Mouse (Mus musculus) MEL (cell line): ENCODE measurements around the gene Sft2d2. TPM values are rescaled to one million over a fixed set of nuclear protein-coding genes. Genes with fewer than 3 reads are reported as not detected.

Experiments used
- DNase-seq: peaks from one replicate; pipeline ENCODE4 v3.0.0; 2011; ENCODE audit warnings: low read depth, low spot score
- H3K27ac ChIP-seq: 2 replicates; pipeline ENCODE4 v1.5.1; 2012; ENCODE audit warnings: low read depth, mild to moderate bottlenecking, control low read depth, low read length, moderate library complexity; ENCODE audit not compliant: control insufficient read depth
- H3K27me3 ChIP-seq, 2 experiments: fragments of 150-350 bp in 1 of 2; sonication (generic) in 1 of 2; 2 replicates each; pipeline ENCODE4 v1.6.1; 2012; ENCODE audit warnings: low read length in 2 of 2, mild to moderate bottlenecking in 2 of 2, improper control_type of control experiment in 1 of 2, moderate library complexity in 1 of 2; ENCODE audit not compliant: insufficient read depth in 2 of 2, control insufficient read depth in 1 of 2
- H3K36me3 ChIP-seq, 2 experiments: 2 replicates each; pipeline ENCODE4 v1.6.1; 2012 to 2014; ENCODE audit warnings: low read length in 2 of 2, improper control_type of control experiment in 1 of 2, inconsistent platforms in 1 of 2, mild to moderate bottlenecking in 1 of 2; ENCODE audit not compliant: insufficient read depth in 2 of 2, control insufficient read depth in 1 of 2
- H3K4me1 ChIP-seq, 2 experiments: fragments of 150-350 bp in 1 of 2; sonication (generic) in 1 of 2; 2 replicates each; pipeline ENCODE4 v1.6.1; 2012; ENCODE audit warnings: low read length in 2 of 2, improper control_type of control experiment in 1 of 2, mild to moderate bottlenecking in 1 of 2; ENCODE audit not compliant: insufficient read depth in 2 of 2, control insufficient read depth in 1 of 2
- H3K4me3 ChIP-seq, 2 experiments: fragments of 150-350 bp in 1 of 2; sonication (generic) in 1 of 2; 2 replicates each; pipeline ENCODE4 v1.5.1; 2012; ENCODE audit warnings: low read depth in 2 of 2, low read length in 2 of 2, mild to moderate bottlenecking in 2 of 2, moderate library complexity in 2 of 2, control low read depth in 1 of 2, improper control_type of control experiment in 1 of 2; ENCODE audit not compliant: control insufficient read depth in 1 of 2, insufficient read depth in 1 of 2
- H3K79me2 ChIP-seq: 2 replicates; pipeline ENCODE4 v1.6.1; 2012; ENCODE audit warnings: mild to moderate bottlenecking, low read length, moderate library complexity; ENCODE audit not compliant: control insufficient read depth, poor library complexity, insufficient read depth
- H3K9ac ChIP-seq: 2 replicates; pipeline ENCODE4 v1.6.1; 2012; ENCODE audit warnings: low read depth, mild to moderate bottlenecking, control low read depth, low read length, moderate library complexity; ENCODE audit not compliant: control insufficient read depth, poor library complexity, severe bottlenecking
- H3K9me3 ChIP-seq: fragments of 150-350 bp; sonication (generic); replicated peaks from 2 replicates; pipeline ENCODE4 v1.6.1; 2012; ENCODE audit warnings: mild to moderate bottlenecking, low read length, improper control_type of control experiment, moderate library complexity; ENCODE audit not compliant: insufficient read depth
- BHLHE40 ChIP-seq: IDR thresholded peaks from 2 replicates; pipeline ENCODE4 v1.6.1; 2012; ENCODE audit warnings: low read depth, mild to moderate bottlenecking, inconsistent platforms, low read length, improper control_type of control experiment, borderline replicate concordance
- CHD1 ChIP-seq: IDR thresholded peaks from 2 replicates; pipeline ENCODE4 v1.6.1; 2012; ENCODE audit warnings: low read depth, mild to moderate bottlenecking, inconsistent platforms, low read length, improper control_type of control experiment
- CTCF ChIP-seq, 3 experiments: IDR thresholded peaks in 2 of 3; conservative IDR thresholded peaks in 1 of 3; 2 replicates each; pipeline ENCODE4 v1.5.1; 2011 to 2012; ENCODE audit warnings: low read length in 3 of 3, low read depth in 2 of 3, mild to moderate bottlenecking in 2 of 3, improper control_type of control experiment in 1 of 3, inconsistent platforms in 1 of 3, mixed read lengths in 1 of 3, moderate library complexity in 1 of 3; ENCODE audit not compliant: control insufficient read depth in 1 of 3, insufficient read depth in 1 of 3, poor library complexity in 1 of 3, severe bottlenecking in 1 of 3
- E2F4 ChIP-seq: IDR thresholded peaks from 2 replicates; pipeline ENCODE4 v1.6.1; 2011; ENCODE audit warnings: low read depth, low read length, improper control_type of control experiment, borderline replicate concordance
- ELF1 ChIP-seq: IDR thresholded peaks from 2 replicates; pipeline ENCODE4 v1.6.1; 2014; ENCODE audit warnings: low read depth, mild to moderate bottlenecking, inconsistent platforms, low read length, improper control_type of control experiment, moderate library complexity
- EP300 ChIP-seq, 2 experiments: IDR thresholded peaks; 2 replicates each; pipeline ENCODE4 v1.6.1; 2011; ENCODE audit warnings: improper control_type of control experiment in 2 of 2, low read length in 2 of 2, low read depth in 1 of 2, mild to moderate bottlenecking in 1 of 2
- GABPA ChIP-seq: IDR thresholded peaks from 2 replicates; pipeline ENCODE4 v1.6.1; 2012; ENCODE audit warnings: low read depth, mild to moderate bottlenecking, inconsistent platforms, low read length, improper control_type of control experiment, moderate library complexity
- GATA1 ChIP-seq: IDR thresholded peaks from 2 replicates; pipeline ENCODE4 v1.6.1; 2011; ENCODE audit warnings: low read depth, low read length, improper control_type of control experiment
- HCFC1 ChIP-seq: IDR thresholded peaks from 2 replicates; pipeline ENCODE4 v1.6.1; 2012; ENCODE audit warnings: low read depth, mild to moderate bottlenecking, inconsistent platforms, low read length, improper control_type of control experiment, moderate library complexity
- JUND ChIP-seq: IDR thresholded peaks from 2 replicates; pipeline ENCODE4 v1.6.1; 2011; ENCODE audit warnings: low read depth, mild to moderate bottlenecking, improper control_type of control experiment, low read length
- KAT2A ChIP-seq: conservative IDR thresholded peaks from 2 replicates; pipeline ENCODE4 v1.6.1; 2012; ENCODE audit warnings: low read depth, low read length, improper control_type of control experiment, inconsistent platforms
- MAFK ChIP-seq: IDR thresholded peaks from 2 replicates; pipeline ENCODE4 v1.6.1; 2011; ENCODE audit warnings: low read depth, mild to moderate bottlenecking, low read length, improper control_type of control experiment, borderline replicate concordance
- MAX ChIP-seq: IDR thresholded peaks from 2 replicates; pipeline ENCODE4 v1.6.1; 2011; ENCODE audit warnings: low read length, improper control_type of control experiment
- MAZ ChIP-seq: IDR thresholded peaks from 2 replicates; pipeline ENCODE4 v1.6.1; 2012; ENCODE audit warnings: low read depth, mild to moderate bottlenecking, inconsistent platforms, low read length, improper control_type of control experiment
- MEF2A ChIP-seq: IDR thresholded peaks from 2 replicates; pipeline ENCODE4 v1.6.1; 2014; ENCODE audit warnings: low read depth, mild to moderate bottlenecking, inconsistent platforms, low read length, improper control_type of control experiment; ENCODE audit not compliant: poor library complexity, insufficient replicate concordance, severe bottlenecking; ENCODE audit errors: extremely low read depth
- MXI1 ChIP-seq: IDR thresholded peaks from 2 replicates; pipeline ENCODE4 v1.6.1; 2011; ENCODE audit warnings: mild to moderate bottlenecking, low read depth, low read length, improper control_type of control experiment
- MYB ChIP-seq: IDR thresholded peaks from 2 replicates; pipeline ENCODE4 v1.6.1; 2011; ENCODE audit warnings: mild to moderate bottlenecking, low read depth, low read length, improper control_type of control experiment
- MYC ChIP-seq: IDR thresholded peaks from 2 replicates; pipeline ENCODE4 v1.6.1; 2011; ENCODE audit warnings: low read depth, mild to moderate bottlenecking, low read length, improper control_type of control experiment, moderate library complexity
- NELFE ChIP-seq: IDR thresholded peaks from 2 replicates; pipeline ENCODE4 v1.6.1; 2011; ENCODE audit warnings: low read depth, low read length, improper control_type of control experiment
- NRF1 ChIP-seq: IDR thresholded peaks from 2 replicates; pipeline ENCODE4 v1.6.1; 2014; ENCODE audit warnings: low read depth, mild to moderate bottlenecking, inconsistent platforms, low read length, improper control_type of control experiment, moderate library complexity; ENCODE audit not compliant: poor library complexity, insufficient read depth, severe bottlenecking
- POLR2A ChIP-seq, 2 experiments: IDR thresholded peaks; 2 replicates each; pipeline ENCODE4 v1.6.1; 2011 to 2012; ENCODE audit warnings: low read length in 2 of 2, mild to moderate bottlenecking in 2 of 2, control low read depth in 1 of 2, improper control_type of control experiment in 1 of 2, low read depth in 1 of 2, moderate library complexity in 1 of 2; ENCODE audit not compliant: control insufficient read depth in 1 of 2, insufficient read depth in 1 of 2, poor library complexity in 1 of 2
- POLR2AphosphoS2 ChIP-seq: IDR thresholded peaks from 2 replicates; pipeline ENCODE4 v1.6.1; 2011; ENCODE audit warnings: low read length, improper control_type of control experiment
- POLR2AphosphoS5 ChIP-seq: IDR thresholded peaks from 2 replicates; pipeline ENCODE4 v1.6.1; 2012; ENCODE audit warnings: low read depth, borderline replicate concordance, mild to moderate bottlenecking, inconsistent platforms, low read length, moderate library complexity, mixed read lengths
- RAD21 ChIP-seq: IDR thresholded peaks from 2 replicates; pipeline ENCODE4 v1.6.1; 2011; ENCODE audit warnings: mild to moderate bottlenecking, low read depth, low read length, improper control_type of control experiment
- RCOR1 ChIP-seq: IDR thresholded peaks from 2 replicates; pipeline ENCODE4 v1.6.1; 2012; ENCODE audit warnings: low read depth, mild to moderate bottlenecking, inconsistent platforms, low read length, improper control_type of control experiment
- SIN3A ChIP-seq: IDR thresholded peaks from 2 replicates; pipeline ENCODE4 v1.6.1; 2012; ENCODE audit warnings: low read length, improper control_type of control experiment, inconsistent platforms
- SMC3 ChIP-seq: IDR thresholded peaks from 2 replicates; pipeline ENCODE4 v1.6.1; 2011; ENCODE audit warnings: low read depth, low read length, improper control_type of control experiment
- TAL1 ChIP-seq: IDR thresholded peaks from 2 replicates; pipeline ENCODE4 v1.6.1; 2012; ENCODE audit warnings: mild to moderate bottlenecking, inconsistent platforms, low read length, moderate library complexity, mixed read lengths
- TBP ChIP-seq: IDR thresholded peaks from 2 replicates; pipeline ENCODE4 v1.8.0; 2011; ENCODE audit warnings: low read depth, low read length, improper control_type of control experiment
- TCF12 ChIP-seq: IDR thresholded peaks from 2 replicates; pipeline ENCODE4 v1.6.1; 2014; ENCODE audit warnings: low read depth, mild to moderate bottlenecking, inconsistent platforms, low read length, improper control_type of control experiment, moderate library complexity
- UBTF ChIP-seq: IDR thresholded peaks from 2 replicates; pipeline ENCODE4 v1.6.1; 2012; ENCODE audit warnings: low read depth, mild to moderate bottlenecking, inconsistent platforms, low read length, improper control_type of control experiment, moderate library complexity, borderline replicate concordance; ENCODE audit not compliant: insufficient read depth
- USF1 ChIP-seq: IDR thresholded peaks from 2 replicates; pipeline ENCODE4 v1.6.1; 2014; ENCODE audit warnings: low read depth, mild to moderate bottlenecking, inconsistent platforms, low read length, improper control_type of control experiment, moderate library complexity
- USF2 ChIP-seq, 2 experiments: IDR thresholded peaks; 2 replicates each; pipeline ENCODE4 v1.6.1; 2011 to 2012; ENCODE audit warnings: improper control_type of control experiment in 2 of 2, low read length in 2 of 2, borderline replicate concordance in 1 of 2, inconsistent platforms in 1 of 2, low read depth in 1 of 2, mild to moderate bottlenecking in 1 of 2; ENCODE audit not compliant: insufficient read depth in 1 of 2
- ZC3H11A ChIP-seq: IDR thresholded peaks from 2 replicates; pipeline ENCODE4 v1.6.1; 2012; ENCODE audit warnings: low read depth, mild to moderate bottlenecking, inconsistent platforms, low read length, improper control_type of control experiment
- ZKSCAN1 ChIP-seq: IDR thresholded peaks from 2 replicates; pipeline ENCODE4 v1.6.1; 2012; ENCODE audit warnings: low read depth, mild to moderate bottlenecking, inconsistent platforms, low read length, improper control_type of control experiment, moderate library complexity
- ZMIZ1 ChIP-seq: IDR thresholded peaks from 2 replicates; pipeline ENCODE4 v1.6.1; 2012; ENCODE audit warnings: low read depth, mild to moderate bottlenecking, inconsistent platforms, low read length, improper control_type of control experiment, moderate library complexity
- ZNF384 ChIP-seq: IDR thresholded peaks from 2 replicates; pipeline ENCODE4 v1.6.1; 2012; ENCODE audit warnings: low read depth, mild to moderate bottlenecking, inconsistent platforms, low read length, improper control_type of control experiment
- polyA plus RNA-seq, 2 experiments: library from polyadenylated mRNA; stranded (reverse) in 1 of 2; unstranded in 1 of 2; fragments of >175 nt in 1 of 2; fragments of >200 nt in 1 of 2; gene quantifications; 2 replicates each; pipeline versions ENCODE4 v1.2.1 to v1.2.4; 2012; ENCODE audit warnings: low replicate concordance in 2 of 2, low read depth in 1 of 2; ENCODE audit not compliant: insufficient read length in 2 of 2, insufficient read depth in 1 of 2, missing spikeins in 1 of 2
- total RNA-seq: library from RNA; depleted of rRNA; stranded (reverse); fragments of 300-350 nt; gene quantifications from 2 replicates; pipeline ENCODE4 v1.2.3, GENCODE M21; 2012

Gene Sft2d2
- total and polyA plus RNA-seq, 3 experiments = 4.0 to 8.9 TPM; not detected in 1

DNA sequence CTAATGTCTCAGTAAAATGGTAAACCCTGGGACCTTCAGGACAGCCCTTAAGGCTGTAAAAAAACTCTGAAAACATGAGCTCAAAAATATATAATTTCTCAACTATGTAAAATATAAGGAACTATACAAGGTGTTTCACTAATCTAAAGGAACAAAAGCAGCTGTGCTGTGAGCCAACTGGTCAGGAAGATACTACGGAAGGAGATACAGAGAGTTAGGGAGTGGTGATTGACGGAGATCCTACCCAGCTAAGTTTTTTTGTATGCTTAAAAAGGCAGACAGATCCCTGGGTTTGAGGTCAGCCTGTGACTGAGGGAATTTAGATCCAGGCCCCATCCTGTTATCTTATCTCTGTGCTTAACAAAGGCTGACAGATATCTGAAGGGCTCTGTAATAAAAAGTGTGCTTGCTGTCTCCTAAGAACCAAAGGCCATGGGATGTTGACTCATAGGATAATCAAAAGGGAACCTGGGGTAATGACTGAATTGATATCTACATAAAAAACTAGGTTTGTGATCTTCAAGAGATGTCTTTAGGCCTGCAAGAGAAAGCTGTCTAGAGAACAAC lies 22.9 kb upstream of the Sft2d2 start:
- peak overlapping the region; percentile 47 for H3K27ac ChIP-seq
- DNase-seq = peak; percentile 71
- no peak overlapping the region for H3K9ac ChIP-seq
- peaks cover 10 to 18% of the 10 kb centered on the region in 2 experiments for H3K4me1 ChIP-seq
- no peak overlapping the region for H3K4me3 ChIP-seq
- H3K36me3 ChIP-seq = peaks cover 19 to 25% of the 10 kb centered on the region in 2 experiments
- no peaks in the 10 kb centered on the region for H3K9me3 ChIP-seq
- no peaks in the 10 kb centered on the region for H3K27me3 ChIP-seq
- no peaks in the 10 kb centered on the region for H3K79me2 ChIP-seq
- peak; percentile 67 for TF ChIP-seq TAL1
- no peak for TF ChIP-seq MEF2A
- TF ChIP-seq BHLHE40 = no peak
- TF ChIP-seq RAD21 = no peak
- no peak for TF ChIP-seq MAZ
- TF ChIP-seq GATA1 = peak; percentile 20; the same call in 1 of the 2 replicates
- TF ChIP-seq ZC3H11A = no peak
- TF ChIP-seq EP300 (IDR thresholded peaks at IDR 0.05; ENCODE audit: low read depth in 1 of 2, low read length in 2 of 2) = peak in 1 of 2 experiments; percentile 29; a peak in 2 of 4 replicates
- no peak for TF ChIP-seq POLR2A (IDR thresholded peaks at IDR 0.05; ENCODE audit: control insufficient read depth in 1 of 2, insufficient read depth in 1 of 2, low read depth in 1 of 2, low read length in 2 of 2, poor library complexity in 1 of 2)
- TF ChIP-seq MAX = no peak
- no peak for TF ChIP-seq ZMIZ1
- no peak for TF ChIP-seq NRF1
- TF ChIP-seq TCF12 = peak; percentile 60; the same call in 1 of the 2 replicates
- no peak for TF ChIP-seq SMC3
- TF ChIP-seq E2F4 = no peak
- no peak for TF ChIP-seq CHD1
- TF ChIP-seq MAFK = no peak
- TF ChIP-seq UBTF = no peak
- TF ChIP-seq HCFC1 = no peak
- no peak for TF ChIP-seq TBP
- no peak for TF ChIP-seq RCOR1
- no peak for TF ChIP-seq MXI1
- no peak for TF ChIP-seq MYB
- TF ChIP-seq JUND = no peak
- no peak for TF ChIP-seq USF2 (IDR thresholded peaks at IDR 0.05; ENCODE audit: borderline replicate concordance in 1 of 2, insufficient read depth in 1 of 2, low read depth in 1 of 2, low read length in 2 of 2)
- no peak for TF ChIP-seq ZKSCAN1
- no peak for TF ChIP-seq NELFE
- TF ChIP-seq USF1 = no peak
- no peak for TF ChIP-seq CTCF (IDR thresholded peaks at IDR 0.05 in 2 of 3, conservative IDR thresholded peaks at IDR 0.05 in 1 of 3; ENCODE audit: control insufficient read depth in 1 of 3, insufficient read depth in 1 of 3, low read depth in 2 of 3, low read length in 3 of 3, poor library complexity in 1 of 3, severe bottlenecking in 1 of 3)
- TF ChIP-seq ELF1 = no peak
- TF ChIP-seq POLR2AphosphoS5 = no peak
- TF ChIP-seq ZNF384 = no peak
- TF ChIP-seq MYC = no peak
- no peak for TF ChIP-seq POLR2AphosphoS2
- no peak for TF ChIP-seq KAT2A
- TF ChIP-seq GABPA = no peak
- TF ChIP-seq SIN3A = 0 out of 2 replicates have a peak, but pooled peaks have one; percentile 38
